Mouse (Mus musculus) heart, adult 8-10 months (tissue): ENCODE results near the gene Ush2a. TPM values are rescaled to one million over a fixed set of nuclear protein-coding genes. Genes with fewer than 3 reads are reported as not detected.

Experiments
- DNase-seq: peaks from one replicate; pipeline ENCODE4 v3.0.0; 2022; ENCODE audit warnings: low spot score
- total RNA-seq, 4 experiments: library from RNA; stranded (reverse); gene quantifications; 2 replicates each; pipeline ENCODE4 v1.2.4; 2022

Gene Ush2a
- total RNA-seq, 4 experiments from 2014 or later, result 0.06 to 0.19 TPM; not detected in 2

DNA sequence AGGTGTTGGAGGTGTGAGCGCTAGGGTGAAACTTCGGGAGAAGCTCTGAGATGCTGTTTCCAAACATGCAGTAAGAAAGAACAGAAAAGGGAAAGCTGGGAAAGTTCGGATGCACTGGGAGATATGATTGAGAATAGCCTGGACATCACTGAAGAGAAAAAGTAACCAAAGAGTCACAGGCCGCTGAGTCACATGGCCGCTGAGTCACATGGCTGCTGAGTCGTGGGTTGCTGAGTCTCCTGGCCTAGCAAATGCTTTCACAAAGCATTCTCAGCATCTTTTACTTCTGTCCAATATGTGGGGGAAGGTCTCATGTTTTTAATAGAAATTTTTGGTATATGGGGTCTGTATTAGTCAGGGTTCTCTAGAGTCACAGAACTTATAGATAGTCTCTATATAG lies 500.6 kb downstream of the Ush2a start:
- no peak for DNase-seq

- no peak for DNase-seq
Observed at GRCm38 (mm10) chr1:188763761-188764160, 501.9 kb downstream of the Ush2a start.

DNA sequence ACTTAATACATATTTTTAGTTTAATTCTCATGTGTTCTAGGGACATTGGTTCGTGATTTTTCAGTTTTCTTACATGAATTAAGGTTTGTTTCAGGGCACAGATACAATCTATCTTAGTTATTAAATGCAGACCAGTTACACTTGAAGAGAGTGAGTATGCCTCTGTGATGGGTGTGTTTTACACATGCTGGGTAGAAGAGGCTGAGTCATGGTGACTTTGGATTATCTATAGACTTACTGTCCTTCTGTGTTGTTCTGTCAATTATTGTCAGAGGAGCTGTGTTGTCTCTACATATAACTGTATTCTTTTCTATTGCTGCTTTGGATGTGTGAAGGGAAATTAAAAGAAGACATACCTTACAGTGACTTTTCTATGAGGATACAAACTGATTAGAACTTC lies 509.0 kb downstream of the Ush2a start:
- DNase-seq, result no peak

DNA sequence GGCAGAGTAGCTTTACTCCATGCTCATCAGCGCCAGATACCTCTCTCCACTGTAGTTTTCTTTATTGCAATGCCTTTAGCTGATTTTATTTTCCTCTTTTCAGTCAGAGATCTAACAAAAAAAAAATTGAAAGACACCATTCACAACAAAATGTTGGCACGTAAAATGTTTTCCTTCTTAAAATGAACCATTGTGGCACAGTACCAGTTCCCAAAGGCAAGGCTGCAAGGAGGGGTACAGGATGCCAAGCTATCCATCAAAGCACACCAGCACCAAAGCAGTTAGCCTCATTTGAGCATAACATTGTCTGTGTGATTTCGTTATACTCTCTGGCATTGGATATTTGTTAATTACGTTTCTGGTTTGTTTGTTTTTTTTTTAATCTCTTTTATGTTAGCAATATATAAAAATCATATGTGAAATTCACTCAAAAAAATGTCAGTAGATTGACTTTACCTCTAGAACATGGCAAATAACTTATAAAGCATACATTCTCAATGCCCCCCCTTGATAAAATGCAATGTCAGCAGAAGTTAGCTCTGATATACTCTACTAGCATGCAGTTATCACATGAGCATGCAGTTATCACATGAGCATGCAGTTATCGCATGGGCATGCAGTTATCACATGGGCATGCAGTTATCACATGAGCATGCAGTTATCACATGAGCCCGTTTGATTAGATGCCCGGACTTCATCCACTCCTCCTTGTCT lies 510.9 kb downstream of the Ush2a start:
- no peak for DNase-seq

GRCm38 (mm10) chr1:188773631-188774030 lies 511.8 kb downstream of the Ush2a start:
- DNase-seq, result no peak

GRCm38 (mm10) chr1:188777556-188778161 lies 515.8 kb downstream of the Ush2a start:
- DNase-seq, result no peak

DNA sequence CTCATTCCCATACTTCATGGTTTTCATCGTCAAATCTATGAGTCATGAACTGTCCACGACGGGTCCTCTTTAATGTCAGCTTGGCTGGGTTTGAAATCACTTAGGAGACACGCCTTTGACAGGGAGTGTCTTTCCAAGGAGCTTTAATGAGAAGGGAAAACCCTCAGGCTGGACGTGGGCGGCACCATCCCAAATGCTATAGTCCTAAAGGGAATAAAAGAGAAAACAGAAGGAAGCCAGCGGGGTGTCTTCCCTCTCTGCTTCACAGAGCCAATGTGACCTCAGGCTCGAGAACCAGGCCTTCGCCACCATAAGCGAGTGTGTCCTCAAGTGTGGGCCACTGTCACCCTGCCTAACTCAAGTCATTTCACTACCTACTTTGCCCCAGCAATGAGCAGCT lies 523.2 kb downstream of the Ush2a start:
- DNase-seq, result no peak

DNA sequence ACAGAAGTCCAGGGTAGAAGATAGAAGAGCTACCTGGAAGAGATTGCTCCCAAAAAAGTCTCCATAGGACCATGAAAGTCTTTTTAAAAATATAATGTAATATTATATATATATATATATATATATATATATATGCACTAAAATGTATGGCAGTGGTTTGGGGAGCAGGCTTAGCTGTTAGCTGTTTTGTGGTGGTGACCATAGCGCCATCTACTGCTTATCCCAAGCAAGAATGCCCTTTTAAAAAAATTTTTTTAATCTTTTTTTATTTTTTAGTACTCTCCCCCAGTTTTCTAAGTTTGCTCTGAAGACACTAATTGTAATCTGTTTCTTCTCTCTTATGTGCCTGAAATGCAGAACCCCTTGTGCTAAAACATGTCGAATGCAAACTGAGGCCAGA lies 543.2 kb downstream of the Ush2a start:
- DNase-seq, result no peak

DNA sequence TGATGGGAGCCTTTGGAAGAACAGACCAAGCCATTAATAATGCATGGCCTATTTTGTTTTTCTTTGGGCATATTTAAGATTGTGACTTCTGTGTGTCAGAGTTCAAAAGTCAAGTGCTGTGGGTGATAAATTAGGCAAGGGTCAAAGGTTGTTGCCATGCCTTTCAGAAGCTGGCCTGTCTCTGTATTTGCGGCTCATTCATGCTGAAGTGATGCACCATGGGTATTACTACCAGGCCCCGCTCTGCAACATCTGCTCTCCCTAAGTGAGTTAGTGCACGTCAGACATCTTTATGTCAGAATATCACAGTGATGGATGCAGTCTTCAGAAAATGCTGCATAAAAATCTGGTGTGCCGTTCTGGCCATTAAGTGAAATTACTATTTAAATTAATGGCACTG lies 544.0 kb downstream of the Ush2a start:
- no peak for DNase-seq

DNA sequence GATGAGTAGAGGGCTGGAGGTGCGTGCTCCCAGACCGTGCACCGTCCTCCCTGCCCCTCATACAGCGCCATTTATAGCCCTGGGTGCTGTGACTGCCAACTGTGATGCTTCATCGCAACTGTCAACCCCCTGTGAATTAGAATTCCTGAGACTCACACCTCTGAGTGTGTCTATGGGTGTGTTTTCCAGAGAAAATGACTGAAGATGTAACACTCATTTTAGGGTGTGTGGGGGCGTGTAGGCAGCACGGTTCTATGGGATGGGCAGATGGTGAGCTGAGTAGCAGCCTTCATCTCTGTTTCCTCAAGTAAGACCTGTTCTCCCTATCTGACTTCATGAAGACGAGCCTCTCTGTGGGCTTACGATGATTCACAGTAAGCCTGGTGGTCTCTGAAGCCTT lies 548.8 kb downstream of the Ush2a start:
- DNase-seq, result no peak

- no peak for DNase-seq
Observed at GRCm38 (mm10) chr1:188815072-188815471, 553.2 kb downstream of the Ush2a start.

- no peak for DNase-seq
Observed at GRCm38 (mm10) chr1:188824195-188824594, 562.4 kb downstream of the Ush2a start.

DNA sequence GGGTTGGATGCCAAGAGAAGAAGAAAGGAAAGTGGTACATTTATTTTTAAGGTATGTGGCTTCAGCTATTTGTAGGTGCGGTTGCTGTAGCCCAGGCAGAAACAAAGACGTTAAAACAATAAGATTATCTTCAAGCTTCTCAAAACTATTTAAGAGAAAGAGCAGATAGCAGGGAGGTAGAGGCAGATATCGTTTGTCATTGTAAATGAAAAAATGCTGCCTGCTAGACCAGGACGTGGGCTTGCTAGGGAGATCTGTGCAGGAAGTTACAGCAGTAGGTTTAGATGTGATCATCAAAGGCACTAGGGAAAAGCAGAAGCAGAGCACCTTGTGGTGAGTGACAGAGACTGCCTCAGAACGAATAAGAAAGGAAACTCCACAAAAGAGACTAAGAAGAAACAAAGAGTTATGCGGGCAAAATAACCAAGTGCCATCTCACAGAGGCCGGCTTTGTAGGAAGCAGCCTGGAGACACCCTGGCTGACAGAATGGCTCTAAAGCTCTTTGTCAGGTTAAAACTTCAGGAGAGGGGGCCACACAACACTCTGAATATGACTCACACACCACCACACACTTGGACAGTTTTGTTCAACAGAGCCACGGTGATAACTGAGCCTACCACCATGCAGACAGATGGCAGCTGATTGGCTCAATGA lies 563.2 kb downstream of the Ush2a start:
- no peak for DNase-seq

DNA sequence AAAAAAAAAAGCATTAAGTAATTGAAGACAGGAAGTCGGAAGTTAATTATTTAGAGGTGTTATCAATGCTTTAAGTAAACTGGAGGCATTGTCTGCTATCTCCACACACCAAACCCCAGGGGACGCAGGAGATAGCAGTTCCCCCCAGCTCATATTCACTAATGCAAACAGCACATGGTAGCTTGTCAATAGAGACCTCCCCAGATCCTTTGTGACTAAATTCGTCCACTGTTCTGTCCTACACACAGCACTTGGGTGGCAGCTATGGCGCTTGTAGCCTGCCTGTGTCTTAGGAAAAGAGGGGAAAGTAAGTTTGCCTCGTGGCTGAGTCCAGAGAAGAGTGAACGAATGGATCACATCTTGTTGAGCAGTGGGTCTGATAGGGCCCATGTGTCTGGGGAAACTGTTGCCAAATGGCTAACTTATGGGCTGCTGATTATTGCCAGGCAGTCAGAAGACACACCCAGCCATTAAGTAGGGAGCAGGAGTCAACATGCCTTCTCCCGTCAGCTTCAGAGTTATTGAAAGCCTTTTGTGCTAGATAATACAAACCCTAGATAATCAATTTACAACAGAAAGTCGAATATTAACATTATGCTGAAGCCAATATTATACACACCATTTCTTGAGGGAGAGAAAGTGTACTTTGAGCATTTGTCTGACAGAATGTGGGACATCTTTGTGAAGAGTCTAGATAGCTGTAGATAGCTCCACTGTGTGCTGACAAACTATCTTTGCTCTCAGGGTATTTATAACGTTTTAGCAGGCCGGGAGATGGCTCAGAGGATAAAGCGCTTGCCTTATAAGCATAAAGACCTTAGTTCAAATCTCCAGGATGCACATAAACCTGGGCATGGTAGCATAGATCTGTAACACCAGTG lies 568.9 kb downstream of the Ush2a start:
- no peak for DNase-seq

- DNase-seq, result no peak
Observed at GRCm38 (mm10) chr1:188833906-188834305, 572.1 kb downstream of the Ush2a start.

GRCm38 (mm10) chr1:188834770-188835169 lies 572.9 kb downstream of the Ush2a start:
- DNase-seq, result no peak

GRCm38 (mm10) chr1:188837613-188838295 lies 575.9 kb downstream of the Ush2a start:
- DNase-seq, result no peak

- no peak for DNase-seq
Observed at GRCm38 (mm10) chr1:188847242-188847641, 585.4 kb downstream of the Ush2a start.

DNA sequence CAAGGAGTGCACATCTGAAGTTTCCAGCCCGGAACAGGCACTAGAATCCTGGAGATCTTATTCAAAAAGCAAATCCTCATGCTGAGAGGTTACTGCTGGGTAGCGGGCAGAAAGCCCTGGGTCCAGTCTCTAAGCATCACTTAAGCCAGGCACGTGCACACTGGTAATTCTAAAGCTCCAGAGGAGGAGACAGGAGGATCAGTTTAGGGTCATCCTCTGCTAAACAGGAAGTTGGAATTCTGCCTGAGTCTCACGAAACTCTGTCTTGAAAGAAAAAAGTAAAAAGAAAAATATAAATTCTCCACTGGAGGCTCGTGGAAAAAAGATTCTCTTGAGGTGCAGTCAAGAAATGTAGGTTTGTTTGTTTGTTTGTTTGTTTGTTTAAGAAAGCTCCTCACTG lies 591.0 kb downstream of the Ush2a start:
- DNase-seq, result no peak

- no peak for DNase-seq
Observed at GRCm38 (mm10) chr1:188854240-188854639, 592.4 kb downstream of the Ush2a start.

- no peak for DNase-seq
Observed at GRCm38 (mm10) chr1:188855034-188855433, 593.2 kb downstream of the Ush2a start.
